Comparison of ENCODE assay signal across 8 mouse cellular contexts in genomic region chr10:75882433-75883231, GRCm38 (mm10). TPM values are rescaled to one million over a fixed set of nuclear protein-coding genes. Genes with fewer than 3 reads are reported as not detected.
DNase-seq lines count a peak whose midpoint lies in the region; ATAC-seq and TF ChIP-seq lines count a peak whose summit lies in the region.

No protein-coding gene starts in this region.

- 14% methylated on average over 15 of the region's 15 CpGs for WGBS in liver, embryonic 15.5 days (ENCODE audit: insufficient replicate concordance)

- TF ChIP-seq CTCF in gastrocnemius, adult 2 months (IDR thresholded peaks at IDR 0.05): no peak
- no peak for TF ChIP-seq CTCF in E14TG2a.4 (conservative IDR thresholded peaks at IDR 0.05; ENCODE audit: low read length)

- H3K9me3 ChIP-seq in E14TG2a.4 (ENCODE audit: low read length): no peaks in the 10 kb centered on the region
- no peaks in the 10 kb centered on the region for H3K9me3 ChIP-seq in liver, embryonic 15.5 days (replicated peaks)

- H3K9ac ChIP-seq in liver, embryonic 15.5 days: no peak overlapping the region

- H3K4me2 ChIP-seq in liver, embryonic 15.5 days: peak overlapping the region; percentile 35

- H3K4me1 ChIP-seq in E14TG2a.4 (replicated peaks; ENCODE audit: low read depth, low read length): peaks cover 78% of the 10 kb centered on the region
- H3K4me1 ChIP-seq in liver, embryonic 15.5 days (replicated peaks): no peaks in the 10 kb centered on the region

- 0 out of 2 replicates have a peak overlapping the region, but pooled peaks have one; percentile 28 for H3K27ac ChIP-seq in gastrocnemius, adult 2 months
- H3K27ac ChIP-seq in liver, embryonic 15.5 days (replicated peaks): peak overlapping the region; percentile 72; the same call in 1 of the 2 replicates

- no peaks in the 10 kb centered on the region for H3K36me3 ChIP-seq in E14TG2a.4 (ENCODE audit: insufficient read depth, low read length)
- H3K36me3 ChIP-seq in liver, embryonic 15.5 days (replicated peaks): no peaks in the 10 kb centered on the region

- no peaks in the 10 kb centered on the region for H3K27me3 ChIP-seq in E14TG2a.4 (ENCODE audit: insufficient read depth, low read length)
- peaks cover 23% of the 10 kb centered on the region for H3K27me3 ChIP-seq in liver, embryonic 15.5 days

- intact Hi-C loops in gastrocnemius, adult 2 months (cut with DNase I): loop anchor here (1.0 kb wide), 1 partner anchor 69 kb away; no protein-coding TSS in a partner anchor

- DNase-seq in gastrocnemius, adult 2 months: no peak
- no peak for DNase-seq in gastrocnemius, postnatal 25 days
- peak; percentile 40 for DNase-seq in forelimb bud, embryonic 11.5 days (ENCODE audit: low read depth, low spot score)
- no peak for DNase-seq in natural killer cell, adult 2 months (ENCODE audit: low spot score in 2 of 2)
- no peak for DNase-seq in adrenal gland, adult 2 months
- no peak for DNase-seq in layer of hippocampus, postnatal 10 days (ENCODE audit: low spot score in 2 of 2)

- peak; percentile 71 for ATAC-seq in liver, embryonic 15.5 days (ENCODE audit: insufficient read depth)

- H3K4me3 ChIP-seq in gastrocnemius, adult 2 months: peak overlapping the region; percentile 53
- peak overlapping the region; percentile 73 for H3K4me3 ChIP-seq in E14TG2a.4 (replicated peaks; ENCODE audit: low read length)
- no peak overlapping the region for H3K4me3 ChIP-seq in liver, embryonic 15.5 days (replicated peaks)

RNA-seq across cellular contexts. Expression of gene Derl3, which starts 10.6 kb away (rescaled TPM):
- total RNA-seq in gastrocnemius, adult 2 months (2021): under 1 TPM in 1 of 2 experiments, not detected in 1; 0.45 TPM
- total RNA-seq in gastrocnemius, postnatal 25 days (2021): not detected
- polyA plus RNA-seq in liver, embryonic 15.5 days (2015; fragmentation: Nextera tagmentation; extraction: Ambion mirVana): 0.53 and 0.67 TPM in 2 replicates
- total RNA-seq in adrenal gland, adult 2 months (2021): 1 to 10 TPM; 2.1 to 3.9 TPM
- polyA plus RNA-seq in adrenal gland, adult 2 months (2012; rRNA removed): 5.4 and 6.0 TPM in 2 replicates
- total RNA-seq in layer of hippocampus, postnatal 10 days (2021): 1 to 10 TPM in 1 of 2 experiments, not detected in 1; 1.7 TPM

RNA-seq across cellular contexts. Expression of gene Mif, which starts 22.6 kb away (rescaled TPM):
- 100 to 1,000 TPM; 147 to 168 TPM for total RNA-seq in gastrocnemius, adult 2 months (2021)
- total RNA-seq in gastrocnemius, postnatal 25 days (2021): 100 to 1,000 TPM; 141 to 147 TPM
- 755 and 825 TPM in 2 replicates for polyA plus RNA-seq in liver, embryonic 15.5 days (2015; fragmentation: Nextera tagmentation; extraction: Ambion mirVana)
- total RNA-seq in adrenal gland, adult 2 months (2021): 100 to 1,000 TPM; 268 to 376 TPM
- polyA plus RNA-seq in adrenal gland, adult 2 months (2012; rRNA removed): 1,719 and 1,732 TPM in 2 replicates
- total RNA-seq in layer of hippocampus, postnatal 10 days (2021): 100 to 1,000 TPM; 674 to 738 TPM

RNA-seq across cellular contexts. Expression of gene Smarcb1, which starts 38.8 kb away (rescaled TPM):
- 10 to 100 TPM; 13.0 to 17.7 TPM for total RNA-seq in gastrocnemius, adult 2 months (2021)
- 10 to 100 TPM; 14.9 to 15.2 TPM for total RNA-seq in gastrocnemius, postnatal 25 days (2021)
- 63.7 and 64.5 TPM in 2 replicates for polyA plus RNA-seq in liver, embryonic 15.5 days (2015; fragmentation: Nextera tagmentation; extraction: Ambion mirVana)
- total RNA-seq in adrenal gland, adult 2 months (2021): 10 to 100 TPM; 77.6 to 87.4 TPM
- 103 and 115 TPM in 2 replicates for polyA plus RNA-seq in adrenal gland, adult 2 months (2012; rRNA removed)
- 10 to 100 TPM; 99.2 to 99.3 TPM for total RNA-seq in layer of hippocampus, postnatal 10 days (2021)

RNA-seq across cellular contexts. Expression of gene Gstt2, which starts 45.4 kb away (rescaled TPM):
- 1 to 10 TPM; 2.3 to 4.2 TPM for total RNA-seq in gastrocnemius, adult 2 months (2021)
- total RNA-seq in gastrocnemius, postnatal 25 days (2021): 1 to 10 TPM; 3.5 to 6.1 TPM
- polyA plus RNA-seq in liver, embryonic 15.5 days (2015; fragmentation: Nextera tagmentation; extraction: Ambion mirVana): 50.5 and 54.2 TPM in 2 replicates
- 10 to 100 TPM; 32.9 to 36.6 TPM for total RNA-seq in adrenal gland, adult 2 months (2021)
- 136 and 153 TPM in 2 replicates for polyA plus RNA-seq in adrenal gland, adult 2 months (2012; rRNA removed)
- total RNA-seq in layer of hippocampus, postnatal 10 days (2021): 1 to 10 TPM; 5.0 to 6.1 TPM

RNA-seq across cellular contexts. Expression of gene Chchd10, which starts 50.3 kb away (rescaled TPM):
- 1,000 to 10,000 TPM; 1,469 to 1,586 TPM for total RNA-seq in gastrocnemius, adult 2 months (2021)
- total RNA-seq in gastrocnemius, postnatal 25 days (2021): 1,000 to 10,000 TPM; 1,309 to 1,319 TPM
- polyA plus RNA-seq in liver, embryonic 15.5 days (2015; fragmentation: Nextera tagmentation; extraction: Ambion mirVana): 117 and 142 TPM in 2 replicates
- total RNA-seq in adrenal gland, adult 2 months (2021): 1,000 to 10,000 TPM; 1,273 to 1,367 TPM
- 4,822 and 7,346 TPM in 2 replicates for polyA plus RNA-seq in adrenal gland, adult 2 months (2012; rRNA removed)
- total RNA-seq in layer of hippocampus, postnatal 10 days (2021): 100 to 1,000 TPM; 185 to 218 TPM

Comparison
In these comparisons a context has a peak if more than half of its experiments do, and no peak if none do; other contexts are left out.
1. RNA of gene Smarcb1, which starts 38.8 kb away (total RNA-seq): 99.2 to 99.3 TPM in layer of hippocampus, postnatal 10 days and 77.6 to 87.4 TPM in adrenal gland, adult 2 months; 13.0 to 17.7 TPM in gastrocnemius, adult 2 months and 14.9 to 15.2 TPM in gastrocnemius, postnatal 25 days; every median in the first group is over 4 times any median in the second.